Mouse (Mus musculus) liver, embryonic 14.5 days (tissue): ENCODE data around the gene Zfp644.

ENCODE experiments used
- CTCF ChIP-seq: IDR thresholded peaks from 2 replicates; pipeline ENCODE4 v1.5.1; 2016; ENCODE audit warnings: antibody characterized with exemption, low read depth, control low read depth
- EP300 ChIP-seq: IDR thresholded peaks from 2 replicates; pipeline ENCODE4 v1.6.1; 2016; ENCODE audit warnings: antibody characterized with exemption, low read depth

DNA sequence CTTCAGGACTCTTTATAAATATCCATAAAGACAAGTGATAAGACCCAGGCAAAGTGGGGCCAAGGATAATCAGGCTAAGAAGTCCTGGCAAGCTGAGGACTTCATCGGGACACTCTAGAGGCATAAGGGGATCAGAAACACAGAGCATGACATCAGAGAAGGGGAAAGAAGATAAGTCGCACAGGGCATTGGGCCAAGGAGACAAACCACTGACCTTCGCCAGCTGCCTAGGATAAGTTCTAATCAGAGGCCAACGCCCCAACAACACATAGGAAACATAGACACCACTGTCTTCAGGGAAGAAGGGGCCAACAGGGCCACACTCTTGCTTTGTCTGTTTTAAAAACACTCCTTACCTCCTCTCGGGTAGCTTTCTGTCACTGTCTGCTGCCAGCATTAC lies 8.1 kb upstream of the Zfp644 start:
- no peak for TF ChIP-seq CTCF
- TF ChIP-seq EP300: peak; percentile 83
